Mouse (Mus musculus) limb, embryonic 15.5 days (tissue): ENCODE measurements around the gene Ap3b1. TPM values are rescaled to one million over a fixed set of nuclear protein-coding genes. Genes with fewer than 3 reads are reported as not detected.
"Not testable (repeated sequence)": the region's sequence is repeated elsewhere in the genome, so short reads cannot be mapped to it uniquely, and the experiment has no call there.

Experiments
- ATAC-seq: fragments of 200-750 bp; cut with Nextera tagmentation; 2 replicates; pipeline ENCODE4 v1.8.0; 2017; ENCODE audit warnings: low read depth, moderate TSS enrichment; ENCODE audit not compliant: insufficient number of reproducible peaks, low FRiP score, low TSS enrichment
- H3K27ac ChIP-seq: fragments of 300-500 bp; sonication (generic); 2 replicates; pipeline ENCODE4 v1.5.1; 2015; ENCODE audit warnings: moderate library complexity, mild to moderate bottlenecking, inconsistent platforms
- H3K27me3 ChIP-seq: fragments of 300-500 bp; sonication (generic); 2 replicates; pipeline ENCODE4 v1.6.1; 2015; ENCODE audit warnings: inconsistent platforms
- H3K36me3 ChIP-seq: fragments of 300-500 bp; sonication (generic); 2 replicates; pipeline ENCODE4 v1.6.1; 2015; ENCODE audit warnings: inconsistent platforms
- H3K4me1 ChIP-seq: fragments of 300-500 bp; sonication (generic); 2 replicates; pipeline ENCODE4 v1.6.1; 2015; ENCODE audit warnings: inconsistent platforms
- H3K4me2 ChIP-seq: fragments of 300-500 bp; sonication (generic); 2 replicates; pipeline ENCODE4 v1.6.1; 2015; ENCODE audit warnings: mild to moderate bottlenecking, inconsistent platforms
- H3K4me3 ChIP-seq: fragments of 300-500 bp; sonication (generic); 2 replicates; pipeline ENCODE4 v1.5.1; 2015; ENCODE audit warnings: mild to moderate bottlenecking, inconsistent platforms
- H3K9ac ChIP-seq: fragments of 300-500 bp; sonication (generic); 2 replicates; pipeline ENCODE4 v1.6.1; 2015; ENCODE audit warnings: inconsistent platforms
- H3K9me3 ChIP-seq: fragments of 300-500 bp; sonication (generic); 2 replicates; pipeline ENCODE4 v1.6.1; 2016; ENCODE audit warnings: inconsistent platforms
- WGBS: fragments of 180-500 bp; shearing (Covaris S2); methylation state at CpG from one replicate; pipeline ENCODE4 v1.1.7; 2015; 5-methylcytosine and 5-hydroxymethylcytosine counted together
- polyA plus RNA-seq: library from polyadenylated mRNA; unstranded; fragments of >200 nt; fragmentation: Nextera tagmentation; extraction: Ambion mirVana; gene quantifications from 2 replicates; pipeline ENCODE4 v1.2.1, GENCODE M21; 2015

The Ap3b1 gene
- polyA plus RNA-seq, 1 experiment from 2014 or later = 44.1 TPM

DNA sequence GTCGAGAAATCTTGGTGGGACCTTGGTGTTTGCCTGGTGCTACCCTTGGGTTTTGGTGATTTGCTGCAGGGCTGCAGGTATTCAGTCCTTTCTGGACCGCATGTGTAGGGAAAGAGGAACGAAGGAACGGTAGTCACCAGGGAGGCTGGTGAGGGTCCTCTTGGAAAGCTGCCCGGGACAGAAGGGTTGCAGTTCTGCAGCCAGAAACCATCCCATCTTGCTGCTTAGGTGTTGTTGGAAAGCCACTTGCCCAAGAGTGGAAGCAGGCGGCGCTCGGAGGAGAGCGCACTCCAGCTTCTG, 709 bp upstream of the Ap3b1 start:
- H3K4me1 ChIP-seq = peaks cover 15% of the 10 kb centered on the region
- no peaks in the 10 kb centered on the region for H3K9me3 ChIP-seq
- peak overlapping the region; percentile 87 for H3K4me3 ChIP-seq
- H3K27me3 ChIP-seq = no peaks in the 10 kb centered on the region
- under 1% methylated on average over 9 of the region's 9 CpGs for WGBS
- peak overlapping the region; percentile 93 for H3K27ac ChIP-seq
- peak overlapping the region; percentile 89 for H3K9ac ChIP-seq
- peak overlapping the region; percentile 85 for H3K4me2 ChIP-seq
- no peak for ATAC-seq
- H3K36me3 ChIP-seq = no peaks in the 10 kb centered on the region

DNA sequence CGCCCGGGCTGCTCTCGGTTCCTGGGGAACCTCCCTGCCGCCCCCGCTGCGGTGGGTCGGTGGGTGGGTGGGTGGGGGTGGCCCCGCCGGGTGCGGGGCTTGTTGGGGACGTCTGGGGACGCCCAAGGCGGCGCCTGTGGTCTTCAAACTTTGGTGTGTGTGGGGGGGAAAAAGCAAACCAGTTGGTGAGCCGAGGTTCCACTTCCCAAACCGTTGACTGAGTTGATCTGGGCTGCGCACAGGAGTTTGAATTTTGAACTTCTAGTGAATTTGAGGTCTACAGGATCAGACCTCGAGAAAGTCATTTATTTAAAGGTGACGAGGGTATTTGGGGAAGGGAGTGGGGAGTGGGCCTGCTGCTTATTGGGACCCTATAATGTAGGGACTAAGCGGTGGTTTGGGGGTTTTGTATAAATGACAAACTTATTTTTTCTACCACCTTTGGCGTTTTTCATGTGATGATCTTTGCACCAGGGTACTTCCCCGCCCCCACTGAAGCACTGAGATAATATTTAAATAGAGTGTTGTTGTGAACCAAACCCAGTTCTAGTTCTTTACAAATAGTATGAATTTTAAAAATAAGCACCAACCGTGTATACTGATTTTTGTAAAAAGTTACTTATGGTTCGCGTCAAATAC, 641 bp downstream of the Ap3b1 start:
- H3K9ac ChIP-seq = peak overlapping the region; percentile 89
- H3K27me3 ChIP-seq = no peaks in the 10 kb centered on the region
- no peaks in the 10 kb centered on the region for H3K36me3 ChIP-seq
- 16% methylated on average over 23 of the region's 25 CpGs for WGBS
- H3K27ac ChIP-seq = peak overlapping the region; percentile 93
- ATAC-seq = no peak
- H3K4me3 ChIP-seq = peak overlapping the region; percentile 87
- H3K9me3 ChIP-seq = no peaks in the 10 kb centered on the region
- H3K4me2 ChIP-seq = peak overlapping the region; percentile 85
- H3K4me1 ChIP-seq = peaks cover 15% of the 10 kb centered on the region

DNA sequence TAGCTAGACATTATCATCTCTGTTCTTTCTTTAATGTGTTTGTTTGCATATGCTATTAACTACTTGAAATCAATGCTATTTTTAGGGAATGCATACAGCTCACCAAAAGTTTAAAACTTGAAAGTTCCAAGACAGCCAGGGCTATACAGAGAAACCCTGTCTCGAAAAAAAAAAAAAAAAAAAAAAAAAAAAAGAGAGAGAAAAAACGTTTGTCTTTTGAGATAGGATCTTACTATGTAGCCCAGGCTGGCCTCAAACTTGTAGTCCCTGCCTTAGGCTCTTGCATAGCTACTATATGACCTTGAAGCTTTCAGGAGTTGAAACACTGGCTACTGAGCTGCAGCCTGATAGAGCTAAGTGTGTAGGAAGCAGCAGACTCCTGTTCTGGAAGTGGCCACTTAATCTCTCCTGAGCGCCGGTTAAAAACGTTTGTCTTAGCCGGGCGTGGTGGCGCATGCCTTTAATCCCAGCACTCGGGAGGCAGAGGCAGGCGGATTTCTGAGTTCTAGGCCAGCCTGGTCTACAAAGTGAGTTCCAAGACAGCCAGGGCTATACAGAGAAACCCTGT, 2.3 kb downstream of the Ap3b1 start:
- H3K36me3 ChIP-seq, H3K27ac ChIP-seq, H3K9ac ChIP-seq, H3K9me3 ChIP-seq, H3K4me2 ChIP-seq, H3K27me3 ChIP-seq, H3K4me3 ChIP-seq, ATAC-seq: not testable (repeated sequence)
- H3K4me1 ChIP-seq = peaks cover 18% of the 10 kb centered on the region
- WGBS = 90% methylated on average over 10 of the region's 10 CpGs

DNA sequence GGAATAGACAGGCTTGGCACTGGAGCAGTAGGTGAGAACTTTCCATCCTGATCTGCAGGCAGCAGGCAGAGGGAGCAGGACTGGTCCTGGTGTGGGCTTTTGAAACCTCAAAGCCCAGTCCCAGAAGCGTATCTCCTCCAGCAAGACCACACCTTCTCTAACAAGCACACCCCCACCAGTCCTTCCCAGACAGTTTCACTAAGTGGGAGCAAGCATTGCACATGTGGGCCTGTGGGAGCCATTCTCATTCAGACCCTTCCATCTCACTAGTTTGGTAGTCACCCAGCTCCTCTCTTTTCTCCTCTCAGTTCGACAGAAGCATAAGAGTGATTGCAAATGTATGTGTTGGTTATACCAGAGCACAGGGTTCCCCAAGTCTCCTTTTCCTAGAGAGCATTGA, 5.6 kb downstream of the Ap3b1 start:
- H3K9me3 ChIP-seq = no peaks in the 10 kb centered on the region
- H3K4me2 ChIP-seq = no peak overlapping the region
- no peak overlapping the region for H3K9ac ChIP-seq
- no peaks in the 10 kb centered on the region for H3K27me3 ChIP-seq
- no peak overlapping the region for H3K27ac ChIP-seq
- H3K4me1 ChIP-seq = peaks cover 9% of the 10 kb centered on the region; the same call in 1 of the 2 replicates
- ATAC-seq = no peak
- no peak overlapping the region for H3K4me3 ChIP-seq
- 91% methylated on average over 2 of the region's 2 CpGs for WGBS
- no peaks in the 10 kb centered on the region for H3K36me3 ChIP-seq

DNA sequence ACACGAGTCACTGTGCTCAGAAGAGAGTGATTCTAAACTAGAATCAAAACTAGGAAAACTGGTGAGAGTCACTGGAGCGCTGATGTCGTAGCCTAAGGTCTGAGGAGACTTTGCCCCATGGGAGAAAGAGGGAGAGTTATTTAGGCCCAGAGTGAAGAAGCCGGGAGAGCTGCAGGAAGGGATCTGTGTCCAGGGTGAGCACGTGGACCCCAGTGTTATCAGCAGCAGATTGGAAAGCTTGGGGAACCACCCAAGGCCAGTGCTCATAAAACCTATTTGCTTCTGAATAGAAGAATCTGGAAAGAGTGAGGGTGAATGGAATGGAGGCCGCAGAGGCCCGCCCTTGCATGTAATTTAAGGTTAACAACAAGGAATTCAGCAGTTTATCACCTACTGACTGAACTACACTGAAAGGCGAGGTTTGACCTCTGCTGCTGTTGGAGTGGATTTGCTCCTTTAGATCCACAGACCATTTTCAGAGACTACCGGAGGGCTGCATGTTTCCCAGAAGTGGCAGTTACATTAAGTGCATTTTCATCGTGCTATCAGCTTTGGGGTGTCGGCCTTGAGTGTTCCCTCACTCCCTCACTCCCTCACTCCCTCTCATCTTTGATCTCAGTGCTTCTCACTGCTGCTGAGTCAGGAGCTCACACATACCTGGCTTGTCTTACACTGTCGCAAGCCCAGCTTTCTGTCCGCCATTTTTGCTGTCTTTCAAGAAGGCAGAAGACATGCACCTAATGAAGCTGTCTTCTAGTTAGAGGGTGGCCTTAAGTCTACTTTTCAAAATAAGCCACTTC, 6.5 kb downstream of the Ap3b1 start:
- H3K9ac ChIP-seq = no peak overlapping the region
- 0 out of 2 replicates have a peak, but pooled peaks cover 3% of the 10 kb centered on the region for H3K4me1 ChIP-seq
- no peaks in the 10 kb centered on the region for H3K27me3 ChIP-seq
- 77% methylated on average over 13 of the region's 13 CpGs for WGBS
- H3K27ac ChIP-seq = no peak overlapping the region
- no peaks in the 10 kb centered on the region for H3K9me3 ChIP-seq
- ATAC-seq = no peak
- no peaks in the 10 kb centered on the region for H3K36me3 ChIP-seq
- H3K4me3 ChIP-seq = no peak overlapping the region
- no peak overlapping the region for H3K4me2 ChIP-seq

DNA sequence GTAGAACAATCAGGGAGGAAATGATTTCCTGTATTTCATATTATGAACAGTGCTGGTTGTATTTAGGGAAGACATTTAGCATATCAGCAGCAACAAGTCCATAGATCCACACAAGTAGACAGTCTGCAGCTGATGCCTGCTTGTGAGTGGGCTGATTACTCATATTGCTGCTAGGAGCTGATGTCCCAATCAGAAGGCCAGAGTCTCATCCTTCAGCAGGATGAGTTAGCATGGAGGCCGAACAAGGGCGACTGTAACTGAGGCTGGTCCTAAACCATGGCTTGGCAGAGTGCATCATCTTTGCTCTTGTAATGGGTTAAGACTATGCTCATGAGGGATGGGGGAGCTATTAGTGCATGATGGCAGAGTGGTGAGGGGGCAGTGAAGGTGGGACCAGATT, 9.1 kb downstream of the Ap3b1 start:
- H3K27ac ChIP-seq = no peak overlapping the region
- WGBS = 95% methylated on average over 2 of the region's 2 CpGs
- no peak overlapping the region for H3K9ac ChIP-seq
- H3K4me2 ChIP-seq = no peak overlapping the region
- 0 out of 2 replicates have a peak, but pooled peaks cover 3% of the 10 kb centered on the region for H3K4me1 ChIP-seq
- no peaks in the 10 kb centered on the region for H3K9me3 ChIP-seq
- H3K4me3 ChIP-seq = no peak overlapping the region
- H3K27me3 ChIP-seq = no peaks in the 10 kb centered on the region
- ATAC-seq = no peak
- no peaks in the 10 kb centered on the region for H3K36me3 ChIP-seq

DNA sequence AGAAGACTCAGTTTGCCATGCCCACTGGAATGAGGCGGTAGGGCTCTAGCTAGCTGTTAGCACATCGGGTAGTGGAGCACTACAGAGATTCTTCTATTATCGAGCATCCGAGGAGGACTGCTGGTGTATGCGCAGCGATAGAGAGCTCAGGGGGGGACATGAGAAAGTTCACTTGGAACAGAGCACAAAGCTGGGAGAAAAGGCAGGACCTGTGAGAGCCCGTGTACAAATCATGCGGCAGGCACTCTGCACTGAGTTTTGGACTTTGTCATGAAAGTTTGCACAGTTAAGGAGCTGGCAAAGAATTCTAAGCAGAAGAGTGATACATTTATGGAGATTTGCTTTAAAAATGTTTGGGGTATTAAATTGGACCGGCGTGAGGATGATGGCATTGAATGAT, 11.8 kb downstream of the Ap3b1 start:
- 0 out of 2 replicates have a peak, but pooled peaks cover 3% of the 10 kb centered on the region for H3K36me3 ChIP-seq
- no peak overlapping the region for H3K27ac ChIP-seq
- H3K4me1 ChIP-seq = 0 out of 2 replicates have a peak, but pooled peaks cover 2% of the 10 kb centered on the region
- H3K4me2 ChIP-seq = no peak overlapping the region
- no peak overlapping the region for H3K4me3 ChIP-seq
- WGBS = 93% methylated on average over 10 of the region's 10 CpGs
- no peaks in the 10 kb centered on the region for H3K27me3 ChIP-seq
- no peaks in the 10 kb centered on the region for H3K9me3 ChIP-seq
- no peak overlapping the region for H3K9ac ChIP-seq
- ATAC-seq = no peak

DNA sequence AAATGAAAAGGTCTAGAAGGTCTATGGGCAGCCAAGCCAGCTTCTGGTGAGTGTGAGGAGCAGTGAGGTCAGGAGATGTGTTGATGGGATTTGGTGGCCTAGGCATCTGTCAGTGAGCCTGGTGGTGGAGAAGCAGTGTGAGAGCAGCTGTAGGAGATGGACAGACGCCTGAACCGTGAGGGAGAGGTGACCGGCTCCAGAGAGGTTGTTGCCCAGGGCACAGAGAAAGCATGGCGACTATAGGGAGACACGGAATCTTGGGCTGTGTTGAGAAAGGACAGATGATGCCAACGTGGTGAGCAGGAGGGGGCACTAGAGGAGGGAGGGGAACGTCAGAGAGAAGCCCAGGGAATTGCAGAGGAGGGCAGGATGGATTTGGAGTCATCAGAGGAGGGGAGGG, 13.3 kb downstream of the Ap3b1 start:
- no peak overlapping the region for H3K4me2 ChIP-seq

DNA sequence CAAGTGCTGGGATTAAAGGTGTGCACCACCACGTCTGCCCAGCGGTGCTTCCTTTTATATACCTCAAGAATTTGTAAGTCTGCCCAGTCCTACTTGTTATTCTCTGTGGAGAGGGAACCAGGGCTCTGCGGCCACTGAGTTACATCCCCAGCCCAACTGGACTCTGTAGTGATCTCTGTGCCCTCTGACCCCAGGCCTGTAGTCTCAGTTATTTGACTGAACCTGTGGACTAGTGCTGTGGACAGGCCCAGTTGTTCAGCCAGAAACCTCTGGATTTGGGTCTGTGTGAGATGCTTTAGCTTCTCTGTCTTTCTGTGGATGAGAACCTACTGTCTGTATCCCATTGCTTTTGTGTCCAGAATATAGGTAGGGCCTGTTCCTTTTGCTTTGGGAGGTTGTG, 15.4 kb downstream of the Ap3b1 start:
- ATAC-seq = no peak
- no peak overlapping the region for H3K4me3 ChIP-seq
- H3K4me2 ChIP-seq = no peak overlapping the region
- no peak overlapping the region for H3K27ac ChIP-seq
- H3K4me1 ChIP-seq = peaks cover 5% of the 10 kb centered on the region
- no peak overlapping the region for H3K9ac ChIP-seq
- 0 out of 2 replicates have a peak, but pooled peaks cover 3% of the 10 kb centered on the region for H3K36me3 ChIP-seq
- WGBS = 97% methylated on average over 3 of the region's 3 CpGs
- no peaks in the 10 kb centered on the region for H3K9me3 ChIP-seq
- H3K27me3 ChIP-seq = no peaks in the 10 kb centered on the region

More for the DNA sequence above, 13.3 kb downstream of the Ap3b1 start:
- no peaks in the 10 kb centered on the region for H3K27me3 ChIP-seq
- H3K36me3 ChIP-seq = 0 out of 2 replicates have a peak, but pooled peaks cover 3% of the 10 kb centered on the region
- 62% methylated on average over 7 of the region's 7 CpGs for WGBS
- H3K27ac ChIP-seq = no peak overlapping the region
- no peak overlapping the region for H3K4me3 ChIP-seq
- H3K9ac ChIP-seq = no peak overlapping the region
- no peaks in the 10 kb centered on the region for H3K9me3 ChIP-seq
- no peak for ATAC-seq
- H3K4me1 ChIP-seq = no peaks in the 10 kb centered on the region

DNA sequence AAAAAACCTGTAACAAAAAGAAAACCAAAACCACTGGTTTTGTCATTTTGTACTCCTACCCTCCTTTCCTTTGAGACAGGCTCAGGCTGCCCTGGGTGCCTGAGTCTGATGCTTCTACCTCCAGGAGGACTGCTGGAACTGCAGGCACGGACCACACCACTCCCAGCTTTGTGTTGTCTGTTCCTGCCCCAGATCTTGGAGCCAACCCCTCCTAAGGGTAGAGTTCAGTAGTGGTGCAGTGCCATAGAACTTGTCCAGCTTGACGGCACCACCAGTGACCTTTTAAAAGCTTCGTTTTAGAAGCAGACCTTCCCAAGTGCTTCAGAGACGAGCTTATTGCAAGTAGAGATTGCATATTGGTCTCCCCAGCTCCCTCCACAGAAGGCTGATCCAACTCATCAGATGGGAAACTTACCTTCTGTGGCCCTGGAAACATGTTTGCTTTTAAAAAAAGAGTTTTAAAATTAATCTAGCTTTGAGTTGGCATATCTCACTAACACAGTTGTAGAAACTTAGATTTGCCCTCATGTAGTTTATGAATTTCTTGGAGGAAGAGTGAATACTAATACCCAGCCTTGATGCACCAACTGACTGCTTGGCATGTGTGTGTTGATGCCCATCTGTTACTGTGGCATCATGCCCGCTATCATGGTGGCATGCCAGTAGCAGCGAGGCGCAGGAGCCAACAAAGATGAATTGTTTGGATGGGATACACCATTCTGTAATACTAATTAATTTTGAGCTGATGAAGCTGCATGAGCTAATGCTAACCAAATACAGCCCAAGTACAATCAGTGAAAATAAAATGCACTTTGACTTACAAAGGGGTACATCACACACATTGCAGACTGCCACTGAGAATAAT, 17.0 kb downstream of the Ap3b1 start:
- Histone ChIP-seq H3K4me3 (no peak overlapping the region), H3K27me3 (no peaks in the 10 kb centered on the region), H3K9me3 (no peaks in the 10 kb centered on the region), H3K4me1 (peaks cover 7% of the 10 kb centered on the region), H3K9ac (no peak overlapping the region), H3K27ac (no peak overlapping the region), H3K36me3 (0 out of 2 replicates have a peak, but pooled peaks cover 3% of the 10 kb centered on the region), H3K4me2 (no peak overlapping the region)
- ATAC-seq = no peak
- 82% methylated on average over 7 of the region's 7 CpGs for WGBS

DNA sequence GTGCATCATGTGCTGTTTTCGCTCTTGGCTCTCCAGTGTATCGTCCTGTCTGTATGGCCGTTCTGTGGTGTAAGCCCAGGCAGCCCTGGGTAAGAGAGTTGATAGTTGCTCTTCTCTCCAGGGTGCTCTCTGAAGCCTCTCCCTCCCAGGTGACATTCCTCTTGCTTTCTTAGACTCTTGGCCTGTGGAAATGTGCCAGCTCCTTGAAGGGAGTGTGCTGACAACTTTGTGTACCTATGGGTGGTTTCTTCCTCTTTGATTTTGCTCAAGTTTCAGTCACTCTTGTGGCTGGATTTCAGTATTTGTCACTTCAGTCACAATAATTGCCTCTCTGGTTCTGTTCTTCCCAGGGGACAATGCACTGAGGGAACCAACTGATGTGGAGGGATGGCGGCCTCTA, 20.2 kb downstream of the Ap3b1 start:
- Histone ChIP-seq H3K4me3 (no peak overlapping the region), H3K27ac (no peak overlapping the region), H3K4me1 (peaks cover 10% of the 10 kb centered on the region), H3K9me3 (no peaks in the 10 kb centered on the region), H3K4me2 (no peak overlapping the region), H3K9ac (no peak overlapping the region), H3K27me3 (no peaks in the 10 kb centered on the region), H3K36me3 (0 out of 2 replicates have a peak, but pooled peaks cover 3% of the 10 kb centered on the region)
- no peak for ATAC-seq
- WGBS = 88% methylated on average over 4 of the region's 4 CpGs
